Mouse (Mus musculus): ENCODE measurements at regions not wholly inside any gene's neighbourhood (a gene's known extent, or its start where the extent isn't known, plus 50 kb on each side); places are given as distances from the start of the nearest gene placed in this dataset.

DNA sequence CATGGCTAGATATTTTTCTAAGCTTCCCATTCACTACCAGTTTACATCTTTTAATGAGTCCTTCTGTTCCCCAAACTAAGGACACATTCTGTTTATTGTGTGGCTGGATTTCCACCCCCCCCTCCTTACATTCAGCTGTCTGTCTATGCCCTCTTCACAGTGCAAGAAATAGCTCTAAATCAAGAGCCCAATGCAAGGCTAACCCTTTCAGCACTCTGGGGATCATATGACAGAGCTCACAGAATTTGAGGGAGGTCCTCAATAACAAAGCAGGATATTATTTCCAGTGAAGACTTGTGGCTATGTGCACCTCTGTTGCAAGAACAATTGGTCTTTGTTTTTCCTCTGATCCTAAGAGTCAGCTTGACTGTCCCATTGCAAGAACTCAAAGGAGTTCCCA lies 874.1 kb upstream of the Gje1 start:
- no peak for DNase-seq (ENCODE audit: low spot score)

DNA sequence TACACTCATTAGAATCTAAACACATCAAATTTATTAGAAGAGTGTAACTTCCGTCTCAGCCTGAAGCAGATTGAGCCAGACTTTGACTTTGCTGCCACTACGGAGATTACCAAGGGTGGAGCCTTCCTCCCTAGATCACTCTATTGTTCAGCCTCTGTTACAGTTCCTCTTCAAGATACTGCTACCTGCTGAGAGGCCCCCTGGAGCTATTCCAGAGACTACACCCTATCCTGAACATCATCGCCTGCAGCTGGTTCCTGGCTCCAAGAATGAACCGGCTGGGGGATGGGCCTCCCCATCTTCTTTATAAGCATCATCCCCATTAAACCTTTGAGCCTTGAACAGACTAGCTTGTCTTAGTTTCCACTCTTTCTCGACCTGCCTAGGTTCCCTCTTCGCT lies 868.1 kb upstream of the Gje1 start:
- DNase-seq (ENCODE audit: low spot score), result peak; percentile 38

DNA sequence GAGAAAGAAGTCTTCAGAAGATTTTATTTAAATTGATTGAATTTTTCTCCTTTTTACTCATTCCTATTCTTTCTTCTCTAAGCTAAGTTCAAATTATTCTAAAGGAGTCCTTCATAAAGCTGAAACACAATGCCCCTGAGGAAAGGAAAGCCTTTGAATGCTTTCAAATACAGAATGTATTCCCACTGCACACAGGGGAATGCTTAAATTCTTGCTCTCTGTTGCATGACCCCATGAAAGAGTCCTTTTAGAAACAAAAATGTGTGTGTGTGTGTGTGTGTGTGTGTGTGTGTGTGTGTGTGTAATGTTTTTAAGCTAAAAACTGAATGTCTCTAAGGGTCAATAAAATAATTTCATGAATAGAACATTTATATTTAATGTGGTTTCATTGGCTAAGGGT lies 846.1 kb upstream of the Gje1 start:
- DNase-seq (ENCODE audit: low spot score), result no peak

DNA sequence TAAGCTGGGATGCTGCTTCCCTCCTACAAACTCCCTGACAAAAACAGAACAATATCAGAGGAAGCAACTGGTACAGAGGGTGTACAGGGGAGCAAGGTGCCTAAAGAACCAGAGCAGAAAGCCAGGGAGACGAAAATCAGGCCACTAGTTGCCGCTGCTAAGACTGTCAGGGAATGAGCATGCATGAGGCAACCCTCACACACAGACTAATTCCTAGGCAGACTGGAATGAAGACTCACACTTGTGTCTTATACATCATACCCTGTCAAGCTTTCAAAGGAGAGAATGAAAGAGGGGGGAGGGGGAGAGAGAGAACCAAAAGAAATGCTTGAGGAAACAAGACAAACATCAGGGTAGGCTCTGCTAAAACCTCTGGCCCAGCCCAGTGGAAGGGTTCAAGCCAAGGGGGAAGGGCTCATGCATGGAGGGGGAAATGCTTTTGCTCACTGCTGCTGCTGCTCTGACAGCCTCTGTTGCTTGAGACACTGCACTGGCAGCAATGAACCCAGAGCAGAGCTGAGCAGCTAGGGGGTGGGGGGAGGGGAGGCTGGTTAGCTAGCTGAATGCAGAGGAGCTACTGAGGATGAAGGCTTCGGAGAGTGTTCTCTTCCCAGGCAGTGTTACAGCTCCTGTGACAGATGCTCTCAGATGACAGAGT lies 835.5 kb upstream of the Gje1 start:
- DNase-seq (ENCODE audit: low spot score), result no peak

DNA sequence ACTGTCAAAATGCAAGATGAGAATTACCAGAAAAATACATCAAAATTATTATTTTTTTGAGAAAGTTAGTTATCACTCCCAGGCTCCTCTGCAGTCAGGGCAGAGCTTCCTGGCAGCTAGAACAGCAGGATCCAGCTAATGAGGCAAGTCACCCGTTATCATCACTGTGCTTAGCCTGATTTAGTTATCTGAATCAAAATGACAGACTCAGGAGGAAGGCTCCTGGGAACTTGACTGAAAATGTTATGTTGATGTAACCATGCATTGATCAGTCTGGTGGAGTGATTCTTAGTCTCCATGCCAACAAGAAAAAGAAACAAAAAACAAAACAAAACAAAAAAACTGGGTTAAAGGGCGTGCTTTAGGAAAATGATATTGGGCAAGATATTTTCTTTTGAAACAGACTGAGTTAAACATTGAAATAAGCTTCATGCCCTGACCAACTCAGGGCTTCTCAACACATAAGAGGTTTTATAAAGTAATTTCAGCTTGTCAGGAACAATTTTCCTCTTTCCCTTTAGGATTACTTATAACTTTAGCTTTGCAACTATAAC lies 823.9 kb upstream of the Gje1 start:
- no peak for DNase-seq (ENCODE audit: low spot score)

DNA sequence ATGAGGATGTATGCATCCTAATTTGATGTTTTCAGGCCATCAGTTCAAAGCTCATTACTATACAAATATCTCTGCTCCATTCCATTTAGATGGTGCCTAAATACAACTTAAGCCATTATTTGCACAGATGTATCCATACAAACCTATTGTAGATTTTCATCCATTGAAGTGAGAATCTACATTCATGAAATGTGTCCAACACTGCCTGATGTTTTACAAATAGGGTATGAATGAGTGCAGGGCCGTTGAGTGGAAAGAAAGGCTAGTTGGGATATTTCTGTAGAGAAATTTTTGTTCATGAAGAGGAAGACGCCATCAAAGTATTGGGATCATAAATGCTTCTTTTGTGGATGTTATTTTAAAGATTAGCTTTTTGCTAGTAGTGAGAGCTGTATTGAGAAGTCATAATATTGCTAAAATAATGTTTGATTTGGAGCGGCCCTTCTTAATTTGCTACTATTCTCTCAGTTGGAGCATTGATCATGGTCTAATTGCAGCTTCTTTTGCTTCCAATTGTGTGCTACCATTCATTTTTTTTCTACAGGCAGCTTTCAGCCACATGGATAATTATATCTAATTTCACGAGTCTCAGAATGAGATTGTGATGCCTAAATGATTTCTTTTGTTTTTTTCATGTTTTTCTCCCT lies 822.9 kb upstream of the Gje1 start:
- DNase-seq (ENCODE audit: low spot score), result no peak

DNA sequence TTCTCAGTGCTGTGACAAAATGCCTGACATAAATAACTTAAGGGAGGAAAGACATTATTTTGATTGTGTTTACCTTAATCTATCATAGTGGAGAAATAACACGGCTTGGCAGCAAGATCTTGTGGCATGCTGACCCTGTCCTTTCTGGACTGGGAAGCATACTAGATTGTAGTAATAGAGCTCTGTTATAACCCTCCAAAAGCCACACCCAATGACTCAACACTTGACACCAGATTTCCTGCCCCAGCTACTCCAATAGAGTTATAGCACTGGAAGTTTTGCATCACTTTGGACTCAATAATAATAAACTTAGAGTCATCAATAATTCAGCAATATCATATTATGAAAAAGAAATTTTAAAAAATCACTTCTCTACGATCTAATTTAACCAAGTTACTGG lies 818.0 kb upstream of the Gje1 start:
- DNase-seq (ENCODE audit: low spot score), result no peak

DNA sequence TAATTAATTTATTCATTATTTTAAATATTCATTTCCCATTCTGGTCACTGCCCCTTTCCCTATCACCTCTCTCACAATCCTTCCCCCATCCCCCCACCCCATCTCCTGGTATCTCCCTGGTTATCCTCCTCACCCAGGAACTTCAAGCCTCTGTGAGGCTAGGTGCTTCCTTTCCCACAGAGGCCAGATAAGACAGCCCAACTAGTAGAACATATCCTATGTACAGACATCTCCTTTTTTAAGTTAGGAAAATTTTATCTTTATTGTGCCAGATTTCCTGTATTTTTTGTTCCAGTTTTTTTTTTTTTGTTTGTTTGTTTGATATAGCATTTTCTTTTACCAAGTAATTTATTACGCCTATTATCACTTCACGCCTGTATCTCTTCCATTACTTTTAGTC lies 769.4 kb upstream of the Gje1 start:
- DNase-seq (ENCODE audit: low spot score), result no peak

DNA sequence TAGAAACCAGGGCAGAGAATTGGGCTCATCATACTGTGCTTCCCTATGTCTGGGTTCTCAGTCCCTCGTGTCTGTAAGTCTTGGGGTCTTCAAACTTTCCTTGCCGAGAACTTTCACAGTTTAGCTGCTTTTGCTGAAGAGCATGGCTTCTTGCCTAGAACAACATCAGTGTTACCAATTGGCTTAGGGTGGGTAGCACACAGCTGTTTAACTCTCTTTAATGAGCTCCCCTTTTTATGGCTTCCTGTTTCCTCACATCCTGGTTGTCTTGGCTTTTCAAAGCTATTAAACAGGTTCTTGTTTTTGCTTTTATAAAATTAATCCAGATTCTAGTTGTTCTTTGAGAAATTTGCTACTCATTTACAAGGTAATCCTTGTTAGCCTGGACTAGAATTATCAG lies 725.3 kb upstream of the Gje1 start:
- no peak for DNase-seq (ENCODE audit: low spot score)

DNA sequence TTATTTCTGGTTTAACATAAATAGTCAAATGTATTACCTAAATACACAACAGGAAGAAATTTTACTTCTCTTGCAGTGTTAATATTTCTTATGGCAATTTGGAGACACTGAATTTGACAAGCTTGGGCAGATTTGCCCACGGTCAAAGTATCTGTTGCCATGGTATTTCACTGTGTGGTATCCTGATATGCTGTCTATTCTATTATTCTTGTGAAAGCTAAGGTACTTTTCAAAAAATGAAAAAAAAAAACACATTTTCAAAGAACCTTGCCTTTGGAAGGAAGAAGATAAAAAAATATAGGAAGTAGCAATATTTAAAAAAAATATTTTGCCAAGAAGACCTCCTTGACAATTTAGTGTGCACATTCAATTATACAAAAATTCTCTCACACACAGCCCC lies 723.2 kb upstream of the Gje1 start:
- DNase-seq (ENCODE audit: low spot score), result no peak

DNA sequence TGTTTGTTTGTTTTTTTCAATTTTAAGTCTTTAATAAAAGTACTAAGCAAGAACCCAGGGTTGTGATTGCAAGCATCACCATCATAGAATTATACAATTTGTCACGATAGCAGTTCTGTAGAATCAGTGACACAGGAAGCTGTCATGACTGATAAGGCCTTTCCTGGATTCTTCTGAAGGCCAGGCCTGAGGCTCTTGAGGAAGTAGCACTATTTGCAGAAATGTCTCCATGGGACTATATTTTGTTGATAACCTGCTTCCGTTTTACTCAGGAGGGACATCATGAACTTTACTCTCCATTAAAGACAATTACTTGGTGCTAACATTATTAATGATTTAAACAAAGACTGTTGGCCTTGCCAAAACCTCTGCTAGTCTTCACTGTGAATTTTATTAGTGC lies 708.7 kb upstream of the Gje1 start:
- peak; percentile 53 for DNase-seq (ENCODE audit: low spot score)

DNA sequence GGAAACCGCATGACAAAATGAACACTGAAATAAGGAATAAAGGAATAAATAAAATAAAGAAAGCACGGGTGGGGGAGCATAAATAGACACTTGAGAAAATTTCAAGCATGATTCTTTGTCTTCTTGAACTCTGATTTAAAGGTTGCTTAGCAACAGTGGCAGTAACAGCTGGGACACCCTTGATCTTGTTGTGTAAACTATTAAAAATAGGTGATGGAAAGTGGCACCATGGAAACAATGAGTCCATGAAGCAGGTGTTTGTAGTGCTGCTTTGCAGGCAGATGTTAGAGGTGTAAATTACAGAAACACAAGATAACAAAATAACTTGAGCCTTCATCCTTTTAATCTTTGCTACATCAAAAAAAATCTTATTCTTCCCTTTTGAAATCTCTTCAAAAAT lies 688.2 kb upstream of the Gje1 start:
- no peak for DNase-seq (ENCODE audit: low spot score)

DNA sequence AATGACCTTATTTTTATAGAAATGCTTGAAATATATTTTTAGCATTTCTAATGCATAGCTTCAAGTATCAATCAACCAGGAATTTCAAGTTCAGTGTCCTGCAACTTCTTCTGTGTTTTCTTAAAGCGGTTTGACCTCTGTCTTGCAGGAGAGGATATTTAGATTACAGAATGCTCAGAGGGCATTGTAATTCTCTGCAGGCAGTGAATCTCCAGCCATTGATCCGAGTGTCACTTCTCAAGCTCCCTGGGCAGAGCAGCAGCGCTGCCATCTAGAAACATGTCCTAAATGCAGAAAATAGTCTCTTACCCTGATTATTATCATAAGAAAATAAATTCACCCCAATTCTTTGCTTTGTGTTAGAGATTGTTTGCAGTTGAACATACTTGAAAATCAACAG lies 687.7 kb upstream of the Gje1 start:
- DNase-seq (ENCODE audit: low spot score), result no peak

DNA sequence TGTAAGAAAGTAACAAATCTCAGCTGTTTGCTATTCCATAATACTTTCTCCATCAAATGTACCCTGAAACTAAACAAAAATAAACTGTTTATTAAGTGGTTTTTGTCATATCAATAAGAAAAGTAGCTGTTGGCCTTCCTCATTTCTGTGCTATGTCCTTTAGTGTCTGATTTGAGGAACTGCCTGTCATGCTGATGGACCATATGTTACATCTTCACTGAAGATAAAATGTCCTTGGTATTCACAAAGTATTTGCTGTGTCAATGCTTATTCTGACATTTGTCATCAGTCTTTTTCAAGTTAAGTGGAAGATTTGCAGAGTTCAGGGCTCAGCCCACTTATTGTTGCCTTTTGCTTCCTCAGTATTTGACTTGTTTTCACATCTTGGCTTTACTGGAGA lies 682.0 kb upstream of the Gje1 start:
- DNase-seq (ENCODE audit: low spot score), result no peak

DNA sequence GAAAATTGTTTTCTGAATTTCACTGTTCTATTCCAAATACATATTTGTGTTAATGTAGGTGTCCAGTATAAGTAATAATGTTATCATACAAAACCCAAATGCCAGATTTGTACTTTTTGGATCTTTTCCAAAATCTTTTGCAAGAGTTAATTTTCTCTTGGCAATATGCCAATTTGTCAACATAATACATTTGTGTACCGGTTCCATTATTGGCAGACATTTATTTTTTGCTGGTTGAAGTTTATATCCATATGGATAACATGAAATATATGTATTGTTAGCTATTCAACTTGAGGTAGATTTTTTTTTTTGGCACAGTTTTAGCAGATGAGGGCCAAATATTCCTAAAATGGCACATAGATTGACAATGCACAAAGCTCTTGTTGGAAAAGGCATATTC lies 679.1 kb upstream of the Gje1 start:
- DNase-seq (ENCODE audit: low spot score), result no peak

DNA sequence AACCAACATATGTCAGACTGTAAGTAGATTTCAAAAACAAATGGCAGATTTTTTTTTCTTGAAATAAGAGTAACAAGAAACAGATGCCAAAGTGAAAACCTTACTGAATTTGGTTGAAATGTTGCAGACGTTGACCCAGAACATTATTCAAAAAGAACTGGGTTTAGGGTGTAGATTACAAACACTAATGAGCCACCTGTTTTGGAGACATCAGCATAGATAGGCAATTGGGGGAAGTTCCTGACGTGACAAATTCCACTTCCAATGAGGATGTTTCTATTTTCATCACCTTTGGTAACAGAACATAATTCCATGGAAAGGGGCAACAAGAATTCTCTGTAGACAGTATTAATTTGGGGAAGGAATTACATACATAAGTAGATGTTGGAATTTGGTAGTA lies 677.3 kb upstream of the Gje1 start:
- no peak for DNase-seq (ENCODE audit: low spot score)

DNA sequence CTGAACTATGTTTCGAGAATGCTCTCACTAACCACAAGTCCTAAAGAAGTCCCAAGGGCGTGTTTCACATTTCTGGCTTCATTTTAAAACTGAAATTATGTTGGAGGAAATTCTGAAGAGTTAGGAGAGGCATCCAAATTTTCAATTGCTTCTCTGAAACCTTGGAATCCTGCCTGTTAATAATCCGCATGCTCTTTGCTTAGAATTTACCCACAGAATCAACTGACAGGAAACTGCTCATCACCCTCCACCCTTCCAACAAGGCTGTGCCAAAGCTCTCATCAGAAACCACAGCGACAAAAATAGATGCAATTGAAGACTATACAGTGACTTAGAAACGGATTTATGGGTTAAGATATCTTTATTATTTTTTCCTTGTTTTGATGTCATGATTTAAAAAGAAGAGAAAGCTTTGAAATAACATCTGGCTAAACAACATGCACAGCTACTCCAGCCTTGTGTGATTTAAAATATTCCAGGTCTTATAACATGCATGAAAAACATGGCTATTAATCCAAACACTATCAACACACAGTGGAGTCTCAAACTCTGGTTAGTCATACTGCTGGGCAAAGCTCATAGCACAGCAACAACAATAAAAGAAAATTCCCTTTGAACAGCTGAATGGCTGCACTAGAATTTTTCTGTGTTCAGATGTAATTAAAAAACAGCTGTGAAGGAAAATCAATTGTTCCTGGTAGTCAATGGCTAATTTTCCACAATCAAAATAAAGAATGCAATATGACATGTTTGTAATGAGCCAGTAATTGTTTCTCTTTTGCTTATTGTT lies 674.2 kb upstream of the Gje1 start:
- peak; percentile 61 for DNase-seq (ENCODE audit: low spot score)

DNA sequence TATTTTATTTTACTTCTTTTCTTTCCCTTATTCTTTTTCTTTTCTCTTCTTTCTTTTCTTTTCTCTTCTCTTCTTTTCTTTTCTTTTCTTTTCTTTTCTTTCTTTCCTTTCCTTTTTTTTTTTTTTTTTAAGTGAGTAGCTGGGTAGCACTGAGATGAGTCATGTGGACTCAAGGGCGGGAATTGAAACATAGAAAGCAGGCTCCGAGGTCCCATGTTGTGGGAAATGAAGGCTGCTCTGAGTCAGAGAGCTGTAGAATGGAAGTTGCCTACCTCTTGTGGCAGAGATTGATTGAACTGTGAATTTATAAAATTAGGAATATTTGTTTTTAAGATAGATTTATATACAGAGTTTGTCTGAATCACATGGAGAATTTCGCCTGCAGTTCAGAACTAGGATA lies 655.6 kb upstream of the Gje1 start:
- no peak for DNase-seq (ENCODE audit: low spot score)

All from heart, adult 8-10 months (tissue).